Mouse (Mus musculus) midbrain, embryonic 16.5 days (tissue): ENCODE data around the gene Tmem254a. TPM values are rescaled to one million over a fixed set of nuclear protein-coding genes. Genes with fewer than 3 reads are reported as not detected.
"Not testable (repeated sequence)": the region's sequence is repeated elsewhere in the genome, so short reads cannot be mapped to it uniquely, and the experiment has no call there.

Source experiments
- ATAC-seq: fragments of 200-750 bp; cut with Nextera tagmentation; 2 replicates; pipeline ENCODE4 v1.8.0; 2017; ENCODE audit warnings: moderate TSS enrichment
- H3K27ac ChIP-seq: fragments of 300-500 bp; sonication (generic); 2 replicates; pipeline ENCODE4 v1.5.1; 2014; ENCODE audit warnings: mild to moderate bottlenecking, low read length, mixed read lengths
- H3K27me3 ChIP-seq: fragments of 300-500 bp; sonication (generic); 2 replicates; pipeline ENCODE4 v1.6.1; 2014; ENCODE audit warnings: low read depth, low read length, mixed read lengths; ENCODE audit not compliant: control insufficient read depth, insufficient read depth
- H3K36me3 ChIP-seq: fragments of 300-500 bp; sonication (generic); 2 replicates; pipeline ENCODE4 v1.6.1; 2014; ENCODE audit warnings: mild to moderate bottlenecking, low read length, moderate library complexity, mixed read lengths; ENCODE audit not compliant: control insufficient read depth, insufficient read depth
- H3K4me1 ChIP-seq: fragments of 300-500 bp; sonication (generic); 2 replicates; pipeline ENCODE4 v1.6.1; 2014; ENCODE audit warnings: mild to moderate bottlenecking, low read length, mixed read lengths; ENCODE audit not compliant: control insufficient read depth, insufficient read depth
- H3K4me2 ChIP-seq: fragments of 300-500 bp; sonication (generic); 2 replicates; pipeline ENCODE4 v1.6.1; 2014; ENCODE audit warnings: mild to moderate bottlenecking, low read length, mixed read lengths
- H3K4me3 ChIP-seq: fragments of 300-500 bp; sonication (generic); 2 replicates; pipeline ENCODE4 v1.5.1; 2014; ENCODE audit warnings: low read depth, mild to moderate bottlenecking, low read length, moderate library complexity, mixed read lengths
- H3K9ac ChIP-seq: fragments of 300-500 bp; sonication (generic); 2 replicates; pipeline ENCODE4 v1.6.1; 2014; ENCODE audit warnings: low read depth, low read length, mixed read lengths
- H3K9me3 ChIP-seq: fragments of 300-500 bp; sonication (generic); replicated peaks from 2 replicates; pipeline ENCODE4 v1.6.1; 2014; ENCODE audit warnings: mild to moderate bottlenecking, low read length, mixed read lengths; ENCODE audit not compliant: control insufficient read depth, poor library complexity, severe bottlenecking
- WGBS: fragments of 180-500 bp; shearing (Covaris S2); extraction: QIAGEN DNeasy Blood & Tissue Kit; methylation state at CpG from one replicate; pipeline ENCODE4 v1.1.7; 2014; 5-methylcytosine and 5-hydroxymethylcytosine counted together
- polyA plus RNA-seq: library from polyadenylated mRNA; unstranded; fragments of >200 nt; fragmentation: Nextera tagmentation; extraction: Ambion mirVana; gene quantifications from 2 replicates; pipeline ENCODE4 v1.2.1, GENCODE M21; 2015

Tmem254a gene
- polyA plus RNA-seq, 1 experiment from 2014 or later, result 8.1 TPM

- H3K27me3 ChIP-seq, H3K9ac ChIP-seq, H3K36me3 ChIP-seq, H3K9me3 ChIP-seq, H3K4me2 ChIP-seq, H3K4me3 ChIP-seq, ATAC-seq, H3K4me1 ChIP-seq, H3K27ac ChIP-seq: not testable (repeated sequence)
- no CpG with 5 or more reads among the region's 10 CpGs for WGBS
These were observed 24.5 kb downstream of the Tmem254a start, which contains the start of gene Plac9a for GRCm38 (mm10) chr14:25903000-25903399. TSS of gene Plac9a (minus strand) at chr14:25903100.

GRCm38 (mm10) chr14:25895686-25896085 is 31.8 kb downstream of the Tmem254a start:
- H3K4me1 ChIP-seq, H3K27me3 ChIP-seq, ATAC-seq, H3K4me2 ChIP-seq, H3K27ac ChIP-seq, H3K9me3 ChIP-seq, H3K36me3 ChIP-seq, H3K9ac ChIP-seq, H3K4me3 ChIP-seq: not testable (repeated sequence)
- WGBS, result no CpG with 5 or more reads among the region's 7 CpGs

GRCm38 (mm10) chr14:25894566-25894965 is 32.9 kb downstream of the Tmem254a start:
- not testable (repeated sequence) for H3K4me1 ChIP-seq, H3K27ac ChIP-seq, H3K9me3 ChIP-seq, H3K4me3 ChIP-seq, H3K9ac ChIP-seq, H3K27me3 ChIP-seq, H3K4me2 ChIP-seq, ATAC-seq, H3K36me3 ChIP-seq
- WGBS, result no CpG with 5 or more reads among the region's 3 CpGs

- H3K9ac ChIP-seq, H3K9me3 ChIP-seq, H3K27ac ChIP-seq, H3K27me3 ChIP-seq, H3K4me3 ChIP-seq, H3K36me3 ChIP-seq, H3K4me1 ChIP-seq, H3K4me2 ChIP-seq, ATAC-seq: not testable (repeated sequence)
- whole genome bisulfite sequencing, result no CpG with 5 or more reads among the region's 12 CpGs
These were observed 41.6 kb downstream of the Tmem254a start for GRCm38 (mm10) chr14:25885886-25886285.

- ATAC-seq, result not testable (repeated sequence)
- no CpG with 5 or more reads among the region's 9 CpGs for WGBS
These were observed 45.7 kb downstream of the Tmem254a start for GRCm38 (mm10) chr14:25881769-25882168.

GRCm38 (mm10) chr14:25876640-25877039 is 50.8 kb downstream of the Tmem254a start:
- not testable (repeated sequence) for ATAC-seq, H3K36me3 ChIP-seq, H3K27ac ChIP-seq, H3K4me1 ChIP-seq, H3K9me3 ChIP-seq, H3K4me2 ChIP-seq, H3K9ac ChIP-seq, H3K27me3 ChIP-seq, H3K4me3 ChIP-seq
- no CpG with 5 or more reads among the region's 7 CpGs for WGBS

More at GRCm38 (mm10) chr14:25881769-25882168, 45.7 kb downstream of the Tmem254a start:
- not testable (repeated sequence) for H3K4me1 ChIP-seq, H3K9me3 ChIP-seq, H3K36me3 ChIP-seq, H3K9ac ChIP-seq, H3K4me2 ChIP-seq, H3K27ac ChIP-seq, H3K4me3 ChIP-seq, H3K27me3 ChIP-seq

Other genes starting within 250 kb of the Tmem254a start
- 29.6 and 40.3 TPM in 2 replicates for gene Ppif, start 233.5 kb downstream of the Tmem254a start, polyA plus RNA-seq
- gene Zcchc24, start 158.6 kb downstream of the Tmem254a start, polyA plus RNA-seq, result 11.0 and 12.2 TPM in 2 replicates
- gene Anxa11, start 85.5 kb downstream of the Tmem254a start, polyA plus RNA-seq, result 1.8 and 2.4 TPM in 2 replicates
- not detected in 2 replicates for gene Plac9a, start 24.6 kb downstream of the Tmem254a start, polyA plus RNA-seq
- not detected in 2 replicates for gene Cphx1, start 10.6 kb upstream of the Tmem254a start, polyA plus RNA-seq
- 1.9 and 2.4 TPM in 2 replicates for gene Duxbl1, start 50.9 kb upstream of the Tmem254a start, polyA plus RNA-seq
- 6.8 and 9.3 TPM in 2 replicates for gene Gm9780, start 115.0 kb upstream of the Tmem254a start, polyA plus RNA-seq
- gene Tmem254c, start 139.7 kb upstream of the Tmem254a start, polyA plus RNA-seq, result 18.6 and 24.9 TPM in 2 replicates
- not detected in 2 replicates for gene Cphx2, start 153.8 kb upstream of the Tmem254a start, polyA plus RNA-seq
- not detected in 2 replicates for gene Cphx3, start 154.6 kb upstream of the Tmem254a start, polyA plus RNA-seq
- gene Duxbl2, start 190.7 kb upstream of the Tmem254a start, polyA plus RNA-seq, result 1.9 TPM in 1 of 2 replicates, not detected in the other